Mouse (Mus musculus): Measurements from ENCODE around the gene Cyth1.

DNA sequence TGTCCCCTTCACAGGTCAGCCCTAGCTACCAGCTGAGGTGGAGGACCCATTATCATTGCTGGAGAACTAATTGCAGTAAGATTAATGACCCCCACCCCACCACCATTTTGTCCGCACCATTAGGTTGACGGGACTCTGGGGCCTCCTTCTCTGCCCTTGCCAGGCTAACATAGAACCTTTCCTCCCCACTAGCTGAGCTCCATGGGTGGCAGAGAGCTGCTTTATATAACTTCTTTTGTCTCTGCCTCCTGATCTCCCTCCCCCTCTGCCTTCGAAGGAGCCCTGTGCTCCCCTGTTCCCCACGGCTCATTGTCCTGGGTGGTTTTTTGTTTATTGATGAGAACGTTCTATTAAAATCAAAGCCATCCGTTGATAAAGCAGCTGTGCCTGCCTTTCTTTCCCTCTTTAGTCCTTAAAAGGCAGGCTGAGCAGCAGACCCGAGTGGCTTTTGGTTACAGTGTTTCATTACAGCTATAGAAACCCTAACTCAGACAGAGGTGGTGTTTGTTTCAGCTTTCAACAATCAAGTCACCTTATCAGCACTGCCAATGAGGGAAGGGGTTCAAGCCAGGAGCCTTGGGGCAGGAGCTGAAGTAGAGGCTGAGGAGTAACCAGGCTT lies 105.7 kb downstream of the Cyth1 start:
- TF ChIP-seq POLR2A (IDR thresholded peaks at IDR 0.05; ENCODE audit: insufficient read depth, low read length): no peak
- no peak for TF ChIP-seq EP300 (IDR thresholded peaks at IDR 0.05; ENCODE audit: insufficient read depth, low read depth, low read length)
- no peak for TF ChIP-seq CTCF (IDR thresholded peaks at IDR 0.05; ENCODE audit: low read depth, low read length)

All from ES-Bruce4 (cell line).